Mouse (Mus musculus) liver, postnatal 0 days (tissue): ENCODE results near the gene Kif2c.

Source experiments
- CTCF ChIP-seq: sonication (generic); IDR thresholded peaks from 2 replicates; pipeline ENCODE4 v1.5.1; 2016; ENCODE audit warnings: antibody characterized with exemption, low read depth
- EP300 ChIP-seq: IDR thresholded peaks from 2 replicates; pipeline ENCODE4 v1.6.1; 2016; ENCODE audit warnings: antibody characterized with exemption, low read depth, mild to moderate bottlenecking

DNA sequence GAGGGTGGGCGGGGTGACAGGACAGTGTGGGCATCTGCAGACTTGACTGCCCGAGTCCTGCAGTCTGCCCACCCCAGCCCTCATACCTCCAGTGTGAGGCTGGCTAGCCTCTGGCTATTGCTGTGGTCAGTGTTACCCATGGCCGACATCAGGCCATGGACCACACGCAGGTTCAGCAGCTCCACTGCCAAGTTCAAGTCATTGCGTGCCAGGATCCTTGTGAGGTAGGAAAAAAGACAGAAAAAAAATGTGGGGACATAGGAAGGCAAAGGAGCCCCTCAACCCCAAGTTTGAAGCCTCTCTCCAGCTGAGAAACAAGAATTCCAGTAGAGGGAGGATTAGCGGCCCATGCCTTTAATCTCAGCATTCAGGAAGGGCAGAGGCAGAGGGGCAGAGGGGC, 31.8 kb upstream of the Kif2c start:
- TF ChIP-seq EP300, result no peak
- no peak for TF ChIP-seq CTCF
